Mouse (Mus musculus) gastrocnemius, postnatal 25 days (tissue): ENCODE data around the gene Rnf169. TPM values are rescaled to one million over a fixed set of nuclear protein-coding genes. Genes with fewer than 3 reads are reported as not detected.
"Not testable (repeated sequence)": the region's sequence is repeated elsewhere in the genome, so short reads cannot be mapped to it uniquely, and the experiment has no call there.

Experiments used
- DNase-seq: peaks from one replicate; pipeline ENCODE4 v3.0.0; 2022
- total RNA-seq, 2 experiments: library from RNA; stranded (reverse); gene quantifications; 1 replicate in 1 of 2; 2 replicates in 1 of 2; pipeline ENCODE4 v1.2.3; 2021

Gene Rnf169
- total RNA-seq, 2 experiments from 2014 or later, result 4.7 to 5.3 TPM

DNA sequence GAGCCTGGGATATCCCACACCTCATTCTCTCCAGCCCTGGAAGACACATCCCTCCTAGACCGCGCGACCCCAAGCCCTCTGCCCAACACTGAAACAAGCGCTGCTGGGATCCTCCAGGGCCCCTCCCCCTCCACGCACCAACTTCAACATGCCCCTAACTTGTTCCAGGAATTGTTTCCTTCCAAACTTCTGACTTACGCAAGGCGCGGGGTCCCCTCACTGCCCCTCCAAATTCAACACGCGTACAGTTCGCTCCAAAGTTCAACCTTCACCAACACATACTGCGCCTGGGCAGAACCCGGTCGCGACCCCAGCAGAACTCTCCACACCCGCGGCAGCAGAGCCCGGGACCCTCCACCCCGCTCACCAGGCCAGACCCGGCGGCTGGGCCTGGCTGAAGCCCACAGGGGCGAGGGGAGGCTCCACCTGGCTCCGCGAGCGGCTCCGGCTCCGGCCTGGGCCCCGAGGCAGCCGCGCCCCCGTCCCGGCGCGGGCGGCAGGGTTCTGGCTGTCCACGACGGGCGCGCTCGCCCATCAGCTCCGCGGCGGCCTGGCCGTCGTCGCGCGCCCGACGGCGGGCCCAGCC, 609 bp downstream of the Rnf169 start:
- peak; percentile 29 for DNase-seq

DNA sequence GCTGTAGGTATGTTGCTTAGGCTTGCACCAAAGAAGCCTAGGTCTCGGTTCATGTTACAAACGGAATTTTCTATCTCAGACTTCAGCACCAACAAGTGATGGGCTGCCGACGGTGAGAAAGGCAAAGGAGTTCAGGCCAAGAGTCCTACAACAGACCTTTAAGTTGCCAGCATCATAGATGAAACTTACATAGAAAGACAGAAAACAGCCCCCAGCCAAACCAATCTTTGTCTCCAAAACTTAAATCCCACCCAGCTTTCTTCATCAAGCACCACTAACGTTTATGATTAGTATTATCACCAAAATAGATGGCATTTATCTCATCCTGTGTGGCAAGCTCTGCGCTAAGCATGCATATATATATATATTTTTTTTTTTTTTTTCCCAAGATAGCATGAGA, 1.2 kb downstream of the Rnf169 start:
- DNase-seq, result no peak

DNA sequence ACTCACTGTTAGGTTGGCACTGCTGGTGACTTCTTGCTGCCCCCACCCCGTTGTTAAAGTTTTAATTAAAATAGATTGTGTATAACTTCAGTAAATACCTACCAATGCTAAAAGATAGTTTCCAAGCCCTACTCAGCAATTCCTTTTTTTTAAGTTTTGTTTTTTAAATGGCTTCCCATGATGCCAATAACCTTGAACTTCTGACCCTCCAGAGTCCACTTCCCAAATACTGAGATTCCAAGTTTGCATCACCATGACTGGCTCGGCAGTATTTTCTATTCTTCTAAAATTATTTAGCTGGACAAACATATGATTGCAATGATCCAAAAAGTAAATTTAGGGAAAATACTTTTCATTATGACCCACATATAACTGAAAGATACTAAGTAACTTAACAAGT, 2.2 kb downstream of the Rnf169 start:
- no peak for DNase-seq

DNA sequence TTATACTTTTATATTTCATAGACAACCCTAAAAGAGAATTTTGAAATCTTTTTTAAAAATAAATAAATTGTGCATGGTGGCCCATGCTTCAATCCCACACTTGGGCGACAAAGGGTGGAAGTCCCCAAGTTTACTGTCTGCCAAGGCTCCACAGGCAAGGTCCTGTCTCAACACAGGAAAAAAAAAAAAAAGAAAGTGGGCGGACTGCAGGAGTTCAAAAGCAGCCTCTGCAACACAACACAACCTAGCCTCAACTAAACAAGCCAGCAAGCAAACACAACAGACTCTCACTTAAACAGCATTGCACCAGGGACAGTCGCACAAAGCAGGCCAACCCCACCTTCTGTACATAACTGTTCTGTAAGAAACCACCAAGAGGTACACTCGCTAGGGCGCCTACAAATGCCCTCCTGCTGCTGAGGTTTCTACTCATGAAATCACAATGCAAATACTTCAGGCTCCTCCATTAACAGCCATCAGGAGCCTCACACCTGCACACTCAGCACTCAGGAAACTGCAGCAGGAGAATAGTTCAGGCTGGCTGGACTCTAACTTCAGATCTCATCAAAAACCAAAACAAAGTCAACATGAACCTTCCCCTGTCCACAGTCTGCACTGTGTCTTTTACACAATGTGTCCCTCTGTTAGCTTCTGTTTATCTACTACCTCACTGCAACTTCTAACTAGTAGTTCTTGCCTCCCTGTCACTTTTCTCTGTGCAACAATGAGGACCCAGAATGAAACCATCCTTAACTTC, 4.3 kb downstream of the Rnf169 start:
- DNase-seq, result no peak

DNA sequence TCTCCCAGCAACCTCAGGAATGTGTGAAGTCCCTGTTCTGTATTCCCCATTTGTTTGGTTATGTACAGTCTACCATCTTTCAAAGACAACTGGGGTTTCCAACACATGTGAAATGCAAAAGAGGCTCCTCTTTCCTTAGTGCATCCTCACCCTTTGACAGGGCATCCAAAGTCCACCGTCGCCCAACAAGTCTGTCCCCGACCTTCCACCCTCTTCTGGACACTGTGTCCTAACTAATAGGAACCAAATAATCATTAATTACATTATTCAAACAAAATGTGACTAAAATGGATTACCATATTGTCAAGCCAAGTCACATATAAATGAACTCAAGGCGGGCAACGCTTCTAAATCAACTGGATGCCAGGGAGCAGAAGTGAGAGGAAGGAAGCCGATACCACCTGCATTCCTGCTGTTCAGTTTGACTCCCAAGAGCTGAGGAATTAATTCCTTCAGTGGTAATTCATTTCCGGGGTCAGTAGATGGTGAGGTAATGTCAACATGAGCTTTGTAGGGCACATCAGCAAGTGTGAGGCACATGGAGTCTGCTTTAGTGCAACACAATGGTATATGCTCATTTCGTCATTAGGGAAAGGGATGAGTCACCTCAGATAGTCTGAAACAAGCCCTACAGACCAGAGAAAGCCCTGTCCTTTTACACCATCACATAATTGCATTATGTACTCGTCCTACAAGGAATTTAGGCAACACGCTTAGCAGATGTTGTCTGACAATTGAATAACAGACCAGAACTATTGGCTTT, 5.9 kb downstream of the Rnf169 start:
- no peak for DNase-seq

DNA sequence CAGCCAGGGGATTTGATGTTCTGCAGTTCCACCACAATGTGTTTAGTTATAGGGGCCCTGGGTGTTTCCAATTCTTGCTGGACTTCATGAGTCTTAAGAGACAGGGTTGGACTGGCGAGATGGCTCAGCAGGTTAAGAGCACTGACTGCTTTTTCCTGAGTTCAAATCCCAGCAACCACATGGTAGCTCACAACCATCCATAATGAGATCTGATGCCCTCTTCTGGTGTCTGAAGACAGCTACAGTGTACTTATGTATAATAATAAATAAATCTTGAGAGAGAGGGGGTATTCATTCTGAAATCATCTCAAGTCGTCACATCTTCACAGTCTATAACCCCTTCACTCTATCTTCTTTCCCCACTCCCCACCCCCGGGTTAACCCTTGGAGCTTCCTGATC, 7.3 kb downstream of the Rnf169 start:
- not testable (repeated sequence) for DNase-seq

DNA sequence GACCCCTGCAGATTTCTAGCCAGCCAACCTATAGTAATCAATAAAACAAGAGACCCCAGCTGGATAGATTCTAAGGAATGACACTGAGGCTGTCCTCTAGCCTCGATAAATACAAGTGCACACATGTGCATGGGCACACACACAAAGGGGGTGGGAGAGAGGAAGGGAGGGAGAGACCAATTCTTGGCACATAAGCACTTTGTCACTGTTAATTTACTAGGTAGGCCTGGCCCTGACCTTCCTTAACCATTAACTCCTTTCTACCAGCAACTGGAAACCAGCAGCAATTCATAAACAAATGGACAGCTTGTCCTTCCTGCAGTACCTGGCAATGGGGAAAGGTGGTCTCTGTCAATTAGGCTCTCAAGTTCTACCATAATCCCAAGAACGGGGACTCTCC, 8.3 kb downstream of the Rnf169 start:
- no peak for DNase-seq

DNA sequence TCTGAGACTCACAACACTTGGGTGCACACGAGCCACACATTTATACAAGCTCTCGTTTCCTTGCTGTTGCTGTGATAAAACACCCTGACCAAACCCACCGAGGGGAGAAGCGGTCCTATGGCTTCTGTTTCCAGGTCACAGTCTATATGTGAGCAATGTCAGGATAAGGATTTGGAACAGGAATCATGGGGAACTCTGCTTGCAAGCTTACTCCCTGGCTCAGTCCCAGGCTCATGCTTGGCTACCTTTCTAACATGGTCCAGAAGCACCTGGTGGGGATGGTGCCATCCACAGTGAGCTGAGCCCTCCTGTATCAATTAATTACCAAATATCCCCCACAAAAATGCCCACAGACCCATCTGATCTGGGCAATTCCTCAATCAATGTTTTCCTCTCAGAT, 11.1 kb downstream of the Rnf169 start:
- DNase-seq, result no peak

DNA sequence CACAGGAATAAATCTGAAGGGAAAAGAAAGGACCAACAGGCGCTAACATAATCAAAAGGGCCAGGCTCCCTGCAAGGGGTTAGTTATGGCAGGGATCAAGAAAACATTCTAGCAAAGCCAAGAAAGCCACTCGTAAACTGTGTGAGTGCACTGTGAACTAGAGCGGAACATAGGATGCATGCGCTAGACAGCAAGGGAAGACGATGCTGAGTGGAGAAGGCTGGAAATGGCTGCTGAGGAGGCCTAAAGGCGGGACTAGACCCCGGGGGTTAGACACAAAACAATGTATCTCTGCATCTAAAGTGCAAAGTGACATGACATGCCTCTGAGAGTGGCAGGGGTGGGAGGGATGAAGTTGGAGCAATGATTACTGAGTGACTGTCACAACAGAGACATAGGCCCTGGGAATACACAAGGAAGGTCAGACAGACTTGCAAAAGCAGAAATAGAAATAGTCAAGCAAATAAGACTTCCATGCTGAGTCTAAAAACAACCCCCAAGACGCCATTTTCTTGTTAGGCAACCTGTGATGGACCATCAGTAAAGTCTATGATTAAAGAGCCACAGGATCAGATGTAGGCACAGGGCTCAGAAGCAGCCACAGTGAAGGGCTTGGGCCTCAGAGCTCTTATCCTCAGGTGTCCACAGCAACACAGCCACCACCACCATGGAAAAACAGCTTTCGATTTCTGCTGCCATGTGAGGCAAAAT, 14.1 kb downstream of the Rnf169 start:
- no peak for DNase-seq

DNA sequence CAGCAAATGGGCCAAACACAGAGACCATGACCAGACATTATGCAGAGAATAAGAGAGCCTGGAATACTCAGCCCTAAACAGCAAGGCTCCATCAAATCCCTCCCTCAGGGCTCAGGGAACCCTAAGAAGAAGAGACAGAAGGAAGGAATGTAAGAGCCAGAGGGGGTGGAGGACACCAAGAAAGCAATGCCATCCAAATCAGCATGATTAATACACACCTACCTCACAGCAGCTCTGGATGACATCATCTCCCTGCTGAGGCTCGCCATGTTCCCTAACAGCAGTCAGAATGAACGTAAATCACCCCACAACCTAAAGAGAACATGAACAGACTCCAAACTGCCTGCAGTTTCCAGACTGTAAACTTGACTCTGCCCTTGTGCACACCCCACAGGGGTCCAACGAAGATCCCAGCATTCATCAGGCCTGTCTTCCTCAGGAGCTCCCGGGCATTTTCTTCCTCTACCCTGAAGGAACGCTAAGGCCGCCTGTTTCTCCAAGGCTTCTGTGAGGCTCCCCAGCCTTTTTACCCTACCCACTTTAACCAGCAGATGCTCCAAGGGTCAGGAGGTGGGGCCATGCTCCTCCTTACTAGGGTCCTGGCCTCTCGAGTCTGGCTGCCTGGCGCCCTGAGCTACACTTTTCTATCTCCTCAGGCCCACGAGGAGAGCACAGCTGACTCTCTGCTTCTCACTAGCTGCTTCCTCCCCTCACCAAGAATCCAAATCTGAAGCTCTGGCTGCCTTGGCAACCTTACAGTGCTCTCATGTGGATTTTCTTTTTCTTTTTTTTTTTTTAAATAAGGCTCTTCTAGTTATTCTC, 15.0 kb downstream of the Rnf169 start:
- DNase-seq, result no peak

DNA sequence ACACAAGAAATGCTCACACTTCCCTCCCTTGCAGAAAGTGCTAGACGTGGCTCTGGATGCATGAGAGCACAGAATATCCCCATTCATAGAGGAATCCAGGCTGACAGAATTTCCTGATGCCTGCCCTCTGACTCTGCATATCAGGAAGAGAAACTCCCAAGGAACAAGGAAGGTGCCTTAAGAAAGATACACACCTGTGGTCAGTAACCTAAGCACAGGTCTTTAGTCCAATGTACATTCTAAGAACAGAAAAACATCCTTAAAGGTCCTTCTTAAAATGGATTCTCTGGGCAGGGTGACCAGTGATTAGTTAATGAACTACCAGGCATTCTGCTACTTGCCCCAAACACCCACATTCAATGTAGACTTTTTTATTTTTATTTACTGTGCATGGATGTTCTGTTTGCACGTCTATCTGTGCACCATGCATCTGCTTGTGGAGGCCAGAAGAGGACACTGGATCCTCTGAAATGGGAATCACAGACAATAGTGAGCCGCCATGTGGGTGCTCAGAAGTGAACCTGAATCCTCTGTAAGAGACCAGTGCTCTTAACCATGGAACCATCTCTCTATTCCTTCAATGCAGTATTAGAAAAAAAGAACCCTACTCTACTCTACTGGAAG, 16.9 kb downstream of the Rnf169 start:
- no peak for DNase-seq

DNA sequence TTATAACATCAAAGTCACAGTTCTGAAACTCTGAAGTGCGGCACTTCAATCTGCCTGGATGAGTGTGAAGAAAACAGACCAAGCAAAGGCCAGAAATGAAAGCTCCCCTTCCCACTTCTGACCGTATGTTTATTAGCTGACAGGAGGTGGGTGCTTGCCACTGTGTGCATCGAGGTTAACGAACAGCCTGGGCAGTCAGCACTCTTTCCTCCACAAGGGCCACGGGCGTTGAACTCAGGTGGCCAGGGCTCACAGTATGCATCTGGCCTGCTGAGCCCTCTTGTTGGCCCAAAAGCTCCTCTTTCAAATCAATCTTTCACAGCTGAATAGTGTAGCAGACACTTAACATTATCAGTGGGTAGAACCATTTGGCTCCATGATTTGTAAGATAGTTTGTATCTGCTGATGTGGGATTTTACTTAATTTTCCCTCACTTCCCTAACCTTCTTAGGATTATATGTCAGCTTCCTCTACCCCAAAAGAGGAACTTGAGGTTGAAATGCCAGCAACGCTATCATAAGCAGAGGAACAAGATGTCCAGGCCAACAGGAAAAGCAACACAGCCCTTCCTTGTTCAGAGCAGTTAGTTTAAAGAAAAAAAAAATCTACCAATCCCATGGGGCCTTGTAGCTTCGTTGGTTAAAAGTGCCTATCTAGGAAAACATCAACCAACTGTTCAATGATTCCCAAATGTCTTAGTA, 17.6 kb downstream of the Rnf169 start:
- DNase-seq, result no peak

DNA sequence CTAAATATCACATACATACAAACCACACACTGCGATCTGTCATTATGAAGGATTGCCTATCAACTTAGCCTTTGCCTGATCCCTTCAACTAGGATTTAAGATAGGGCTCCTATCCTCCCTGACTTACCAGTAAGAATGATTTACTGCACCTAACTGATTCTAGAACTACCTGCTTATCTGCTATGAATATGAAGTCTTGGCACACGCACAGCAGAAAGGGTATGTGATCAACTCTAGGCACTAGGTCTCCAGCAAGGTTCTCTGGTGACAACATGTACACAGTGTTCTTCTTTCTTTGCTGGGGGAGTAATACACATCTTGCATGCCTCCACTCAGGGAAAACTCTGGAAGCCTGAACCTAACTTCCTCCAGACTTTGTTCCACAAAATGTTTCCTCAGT, 18.7 kb downstream of the Rnf169 start:
- DNase-seq, result no peak

DNA sequence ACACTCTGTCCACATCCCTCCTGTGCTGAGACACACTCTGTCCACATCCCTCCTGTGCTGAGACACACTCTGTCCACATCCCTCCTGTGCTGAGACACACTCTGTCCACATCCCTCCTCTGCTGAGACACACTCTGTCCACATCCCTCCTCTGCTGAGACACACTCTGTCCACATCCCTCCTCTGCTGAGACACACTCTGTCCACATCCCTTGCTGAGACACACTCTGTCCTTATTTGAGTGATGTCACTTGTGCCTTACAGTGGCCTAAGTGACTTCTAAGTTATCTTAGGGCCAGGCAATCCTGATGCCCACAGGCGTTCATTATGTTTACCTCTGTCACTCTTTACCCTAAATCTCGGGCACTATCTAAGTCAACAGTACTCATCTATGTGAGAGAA, 19.7 kb downstream of the Rnf169 start:
- DNase-seq, result not testable (repeated sequence)

DNA sequence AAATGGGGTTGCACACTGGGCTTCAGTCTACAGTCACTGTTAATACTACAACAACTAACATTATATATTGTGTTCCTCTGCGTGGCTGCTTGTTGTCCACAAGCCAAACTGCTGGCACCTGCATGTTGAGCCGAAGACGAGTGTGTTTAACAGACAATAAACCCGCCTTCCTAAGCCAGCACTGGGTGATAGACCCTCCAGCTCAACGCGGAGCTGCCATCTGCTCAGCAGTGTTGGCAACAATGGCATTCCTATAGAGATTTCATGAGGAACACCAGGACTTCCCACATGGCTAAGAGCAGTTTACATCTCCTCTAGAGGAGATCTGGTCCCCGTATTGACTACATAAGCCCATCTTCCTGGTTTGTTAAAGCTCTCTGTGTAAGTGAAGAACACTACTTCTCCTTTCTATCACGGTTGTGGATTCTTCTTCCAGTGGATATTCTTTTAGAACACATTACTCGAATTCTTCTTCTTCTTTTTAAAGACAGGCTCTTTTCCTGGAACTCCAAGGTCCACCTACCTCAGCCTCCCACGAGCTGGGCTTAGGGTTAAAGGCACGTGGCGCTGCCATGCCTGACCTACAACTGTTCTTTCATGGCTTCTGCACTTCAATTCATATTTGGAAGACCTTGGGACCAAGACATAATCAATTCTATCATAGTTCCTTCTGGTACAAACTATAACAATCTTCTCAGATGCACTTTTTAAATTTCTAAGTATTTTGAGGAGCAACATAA, 22.9 kb downstream of the Rnf169 start:
- no peak for DNase-seq

DNA sequence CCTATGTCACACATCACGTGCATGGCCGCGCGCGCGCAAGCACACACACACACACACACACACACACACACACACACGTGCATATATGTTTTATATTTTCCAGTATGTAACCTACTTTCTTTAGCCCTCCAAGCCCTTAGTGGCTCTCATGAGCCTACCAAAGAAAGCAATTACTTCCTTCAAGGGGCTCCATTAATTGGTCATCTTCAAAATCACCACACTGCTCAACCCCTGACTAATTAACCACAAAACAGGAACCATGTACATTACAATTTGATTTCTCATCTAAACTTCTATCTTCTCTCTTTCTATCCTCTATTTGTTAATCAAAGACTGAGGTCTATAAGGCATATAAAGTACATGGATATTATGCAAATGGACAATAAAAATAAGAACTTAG, 24.2 kb downstream of the Rnf169 start:
- DNase-seq, result no peak

DNA sequence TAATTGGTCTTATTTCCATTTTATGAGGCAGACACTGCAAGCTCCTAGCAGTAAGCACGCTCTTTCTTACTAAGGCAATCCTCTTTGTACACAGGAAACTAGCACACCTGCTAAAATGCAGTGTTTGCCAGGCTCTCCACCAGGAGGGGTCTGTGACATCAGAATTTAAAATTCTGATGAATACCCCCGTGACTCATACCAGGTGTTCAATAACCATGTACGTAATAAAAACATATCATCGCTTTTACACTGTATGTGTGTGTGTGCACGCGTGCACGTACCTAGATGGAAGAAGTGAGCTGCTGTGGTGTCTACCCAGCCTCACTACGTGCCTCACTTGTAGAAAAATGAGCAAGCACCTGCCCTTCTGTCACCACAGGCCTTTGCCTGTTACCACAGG, 26.0 kb downstream of the Rnf169 start:
- DNase-seq, result no peak

DNA sequence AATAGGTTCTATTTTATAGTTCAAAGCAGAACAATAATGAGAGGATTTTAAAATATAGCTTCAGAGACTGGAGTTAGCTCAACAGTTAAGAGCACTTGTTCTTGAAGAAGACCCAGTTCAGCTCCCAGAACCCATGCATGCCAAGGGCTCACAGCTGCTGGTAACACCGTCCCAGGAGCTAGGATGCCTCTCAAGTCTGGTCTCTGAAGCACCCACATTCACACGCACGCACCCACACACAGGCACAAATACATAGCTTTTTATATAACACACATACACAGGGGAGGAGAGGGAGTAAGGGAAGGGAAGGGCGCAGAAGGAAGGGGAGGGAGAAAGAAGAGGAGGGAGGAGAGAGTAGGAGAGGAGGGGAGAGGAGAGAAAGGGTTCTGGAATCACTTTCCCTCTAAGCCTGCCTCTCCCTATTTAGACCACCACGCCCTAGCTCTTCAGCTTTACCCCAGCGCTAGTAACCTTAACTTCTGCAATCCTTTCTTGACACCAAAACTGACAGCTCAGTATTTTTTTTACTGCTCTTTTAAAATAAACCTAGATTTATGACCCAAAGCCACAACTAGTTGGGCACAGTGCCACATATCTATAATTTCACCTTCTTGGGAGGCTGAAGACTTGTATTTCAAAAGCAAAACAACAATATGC, 26.7 kb downstream of the Rnf169 start:
- no peak for DNase-seq

DNA sequence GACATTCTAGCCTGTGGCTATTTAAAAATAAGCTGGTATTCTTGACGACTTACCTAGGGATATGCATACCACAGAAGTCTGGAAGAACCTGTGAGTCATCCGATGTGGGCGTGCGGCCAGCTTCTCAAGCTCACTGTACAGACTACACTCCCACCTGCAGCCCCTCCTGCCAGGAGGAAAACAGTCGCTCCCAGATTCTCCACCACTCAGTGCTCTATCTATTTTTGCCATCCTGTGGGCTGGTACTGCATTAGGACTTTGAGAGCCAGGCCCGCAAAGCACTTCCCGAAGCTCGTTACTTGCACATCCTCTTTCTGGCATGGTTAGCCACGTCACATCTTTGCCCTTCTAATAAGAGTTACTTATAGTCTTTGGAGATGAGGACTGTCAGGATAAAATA, 32.9 kb downstream of the Rnf169 start:
- no peak for DNase-seq

DNA sequence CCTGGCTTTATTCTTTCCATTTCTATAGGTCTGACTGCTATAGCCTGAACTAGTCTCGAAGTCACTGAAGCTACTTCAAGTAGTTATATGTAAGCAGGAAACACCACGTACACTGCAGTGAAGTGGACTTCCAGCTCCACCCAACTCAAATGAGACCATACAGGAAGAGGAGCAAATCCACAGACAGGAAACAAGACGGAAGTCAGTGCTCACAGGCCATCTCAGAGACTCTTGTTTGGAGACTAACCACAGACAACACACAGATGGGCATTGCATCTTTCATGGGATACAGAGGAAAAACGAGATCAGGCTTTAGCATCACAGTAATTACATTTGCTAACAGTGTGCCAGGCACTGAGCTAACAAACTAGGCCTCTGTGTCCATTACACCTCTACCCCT, 33.9 kb downstream of the Rnf169 start:
- no peak for DNase-seq
